Mouse (Mus musculus) erythroblast, adult 5-6 weeks (primary cell): ENCODE measurements around the gene Usb1. TPM values are rescaled to one million over a fixed set of nuclear protein-coding genes. Genes with fewer than 3 reads are reported as not detected.
"Not testable (repeated sequence)": the region's sequence is repeated elsewhere in the genome, so short reads cannot be mapped to it uniquely, and the experiment has no call there.

Experiments used
- ATAC-seq: replicated peaks from 2 replicates; pipeline ENCODE4 v1.8.0; 2016; ENCODE audit warnings: moderate number of reproducible peaks, mild to moderate bottlenecking, moderate TSS enrichment, inconsistent platforms; ENCODE audit not compliant: poor library complexity, low FRiP score, severe bottlenecking
- total RNA-seq, 2 experiments: library from RNA; stranded (forward) in 1 of 2; stranded (reverse) in 1 of 2; fragments of 150-400 nt in 1 of 2; fragments of 200-764, 138-1000 nt in 1 of 2; gene quantifications; 2 replicates each; pipeline versions ENCODE4 v1.2.3 to v1.2.4; 2015 to 2017; ENCODE audit warnings: low replicate concordance in 2 of 2

Usb1 gene
- total RNA-seq, 2 experiments from 2014 or later, result 8.0 to 8.1 TPM

DNA sequence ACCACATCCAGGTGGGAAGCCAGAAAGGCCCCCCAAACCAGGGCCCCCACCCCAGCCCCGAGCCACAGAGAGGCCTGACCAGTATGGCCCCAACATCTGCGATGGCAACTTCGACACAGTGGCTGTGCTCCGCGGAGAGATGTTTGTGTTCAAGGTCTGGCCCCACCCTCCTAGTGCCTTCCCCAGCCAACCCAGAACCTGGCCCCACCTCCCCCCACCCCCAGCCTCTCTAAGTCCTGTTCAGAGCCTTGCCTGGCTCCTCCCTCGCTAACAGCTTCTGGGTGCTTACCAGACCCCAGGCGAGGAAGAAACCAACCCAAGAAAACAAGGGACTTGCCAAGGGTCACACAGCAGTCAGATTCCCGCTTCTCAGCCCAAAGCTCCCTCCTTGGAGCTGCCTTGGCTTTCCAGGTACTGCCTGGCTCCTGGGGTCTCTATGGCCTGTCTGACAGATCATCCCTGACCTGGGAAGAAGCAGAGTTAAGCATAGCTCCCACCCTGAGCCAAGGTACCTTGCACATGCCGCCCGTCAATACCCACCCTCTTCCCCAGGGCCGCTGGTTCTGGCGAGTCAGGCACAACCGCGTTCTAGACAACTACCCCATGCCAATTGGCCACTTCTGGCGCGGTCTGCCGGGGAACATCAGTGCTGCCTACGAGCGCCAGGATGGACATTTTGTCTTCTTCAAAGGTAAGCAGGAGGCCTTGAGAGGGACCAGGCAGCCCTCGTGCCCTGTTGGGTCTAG, 37.7 kb downstream of the Usb1 start:
- ATAC-seq, result no peak

DNA sequence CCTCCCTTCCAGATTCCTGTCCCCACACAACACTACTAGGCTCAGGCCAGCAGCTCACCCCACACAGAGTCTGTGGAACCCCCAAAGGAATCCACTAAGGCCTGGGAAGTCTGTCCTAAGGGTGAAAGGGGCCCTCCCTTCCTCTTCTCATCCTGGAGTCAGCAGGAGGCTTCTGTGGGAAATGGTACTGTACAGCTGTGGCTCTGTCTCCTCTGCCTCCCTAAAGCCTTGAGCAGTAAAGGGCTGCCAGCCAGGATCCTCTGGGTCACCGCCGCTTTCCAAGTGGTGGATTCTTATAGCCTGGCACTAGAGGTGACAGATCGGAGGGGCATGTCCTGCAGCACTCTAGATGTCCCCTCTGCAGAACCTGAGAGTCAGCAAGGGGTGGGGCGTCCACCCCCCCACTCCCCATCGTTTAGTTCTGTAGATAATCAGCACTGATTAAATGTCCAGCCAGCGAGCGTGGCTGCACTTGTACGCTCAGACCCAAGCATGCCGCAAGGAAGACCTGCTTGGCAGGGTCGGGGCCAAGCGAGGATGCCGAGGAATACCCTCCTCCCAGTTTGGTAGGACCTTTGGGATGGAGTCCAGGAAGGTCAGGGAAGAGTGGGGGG, 41.4 kb downstream of the Usb1 start:
- no peak for ATAC-seq

- ATAC-seq, result no peak
These were observed 42.3 kb downstream of the Usb1 start for GRCm38 (mm10) chr8:95374429-95374828.

DNA sequence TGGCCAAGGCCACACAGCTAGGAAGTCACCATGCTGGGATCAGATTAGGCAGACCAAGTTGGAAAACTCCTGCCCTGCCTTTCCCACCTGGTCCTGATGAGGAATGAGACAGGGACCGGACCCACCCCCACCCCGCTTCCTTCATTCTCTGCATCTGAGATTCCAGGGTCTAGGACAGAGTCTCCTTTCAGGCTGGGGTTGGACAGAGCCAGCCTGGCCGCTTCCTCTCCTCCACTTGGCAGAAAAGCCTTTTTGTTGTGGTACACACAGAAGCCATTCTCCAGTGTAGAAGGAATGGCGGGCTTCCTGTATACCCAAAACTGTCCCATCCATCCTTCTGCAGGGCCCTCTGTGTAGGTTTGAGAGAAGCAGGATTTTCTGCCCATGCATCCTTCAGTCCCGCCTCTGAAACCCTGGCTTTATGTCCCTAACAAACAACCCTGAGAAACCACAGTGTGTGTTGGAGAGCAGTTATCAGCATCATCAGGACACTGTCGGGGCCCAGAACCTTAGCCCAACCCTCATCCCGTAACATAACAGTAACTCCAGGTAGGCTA, 43.4 kb downstream of the Usb1 start:
- no peak for ATAC-seq

DNA sequence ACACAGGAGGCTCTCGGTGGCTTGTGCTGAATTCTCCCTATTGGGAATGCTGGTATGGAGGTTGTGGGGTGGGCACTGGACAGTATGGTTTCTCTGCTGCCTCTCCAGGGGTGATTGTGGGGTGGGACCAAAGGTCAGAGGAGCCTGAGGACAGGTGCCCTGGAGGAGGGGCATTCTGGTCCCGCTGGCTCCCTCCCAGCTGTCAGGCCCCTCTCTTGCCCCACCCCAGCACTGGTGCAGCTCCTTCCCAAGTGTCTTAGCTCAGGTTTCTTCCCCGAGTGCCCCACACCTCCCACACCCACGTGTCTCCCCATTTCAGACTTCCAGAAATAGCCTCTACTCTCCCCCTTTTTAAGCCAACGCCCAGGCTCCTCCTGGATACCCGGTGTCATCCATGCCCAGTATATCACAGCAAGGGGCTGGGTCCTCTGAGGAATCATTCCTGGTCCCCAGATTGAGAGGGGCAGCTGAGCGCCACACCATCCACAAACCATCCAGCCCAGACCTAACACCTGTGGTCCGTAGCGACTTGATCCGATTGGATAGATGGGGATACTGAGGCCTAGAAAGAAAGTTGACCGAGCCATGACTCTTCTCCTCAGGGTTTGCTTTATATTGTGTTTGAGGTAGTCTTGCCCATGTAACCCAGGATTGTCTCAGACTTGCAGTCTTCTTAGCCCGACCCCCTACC, 44.4 kb downstream of the Usb1 start:
- ATAC-seq, result no peak

DNA sequence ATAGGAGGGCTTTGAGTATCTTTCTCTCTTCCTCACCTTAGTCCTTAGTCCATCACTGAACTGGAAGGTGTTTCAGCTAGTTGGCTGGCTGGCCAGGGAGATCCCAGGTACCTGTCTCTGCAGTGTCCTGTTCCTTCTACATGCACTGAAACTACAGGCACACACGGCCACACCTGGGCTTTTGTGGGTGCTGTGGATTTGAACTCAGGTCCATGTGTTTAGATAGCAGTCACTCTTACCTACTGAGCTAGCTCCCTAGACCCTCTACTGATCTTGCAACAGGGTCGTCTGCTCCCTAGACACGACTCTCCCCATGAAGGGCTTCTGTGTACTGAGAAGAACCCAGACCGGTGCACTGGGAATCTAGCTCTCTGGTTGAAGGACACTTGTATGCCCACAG, 45.0 kb downstream of the Usb1 start:
- ATAC-seq, result no peak

DNA sequence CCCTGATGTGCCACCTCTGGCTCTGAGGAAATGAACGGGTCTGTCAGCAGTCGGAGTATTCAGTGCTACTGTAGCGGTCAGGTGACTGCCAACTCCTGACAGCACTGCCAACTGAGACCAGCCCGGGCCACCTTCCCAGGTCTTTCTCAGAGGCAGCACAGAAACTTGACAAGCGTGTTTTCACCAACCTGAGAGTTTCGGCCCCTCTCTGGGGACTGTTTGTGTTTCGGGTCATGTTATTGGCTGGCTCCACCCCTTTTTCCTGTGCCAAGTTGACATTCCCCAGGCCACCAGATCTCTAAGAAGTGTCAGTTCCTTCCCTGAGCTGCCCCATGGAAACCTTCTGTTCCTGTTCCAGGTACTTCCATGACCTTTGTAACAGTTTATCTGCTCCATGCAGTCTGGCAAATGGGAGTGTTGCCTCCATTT, 45.8 kb downstream of the Usb1 start:
- ATAC-seq, result no peak

- ATAC-seq, result not testable (repeated sequence)
These were observed 46.8 kb downstream of the Usb1 start for GRCm38 (mm10) chr8:95378928-95379327.

DNA sequence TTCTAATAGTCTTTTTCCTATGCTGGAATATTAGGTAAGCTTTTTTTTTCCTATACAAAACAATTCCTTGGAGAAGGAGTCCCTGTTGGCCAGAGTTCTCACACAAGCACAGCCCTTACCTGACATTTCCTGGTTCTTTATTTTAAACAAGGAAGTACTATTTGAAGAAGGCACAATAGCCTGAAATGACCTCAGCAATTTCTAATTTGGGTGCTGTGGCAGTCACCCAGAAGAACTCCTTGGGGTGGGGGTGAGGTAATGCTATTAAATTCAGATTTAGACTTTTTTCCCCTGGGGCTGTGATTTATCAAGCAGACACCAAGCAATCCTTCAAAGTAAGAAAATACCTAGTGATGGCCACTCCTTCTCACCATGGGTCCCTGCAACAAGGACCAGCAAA, 48.9 kb downstream of the Usb1 start:
- ATAC-seq, result no peak

- ATAC-seq, result no peak
These were observed 49.5 kb downstream of the Usb1 start for GRCm38 (mm10) chr8:95381595-95381994.

- no peak for ATAC-seq
These were observed 52.4 kb downstream of the Usb1 start for GRCm38 (mm10) chr8:95384501-95384900.

GRCm38 (mm10) chr8:95386037-95386436, 54.0 kb downstream of the Usb1 start:
- ATAC-seq, result no peak

- no peak for ATAC-seq
These were observed 55.1 kb downstream of the Usb1 start for GRCm38 (mm10) chr8:95387221-95387620.

DNA sequence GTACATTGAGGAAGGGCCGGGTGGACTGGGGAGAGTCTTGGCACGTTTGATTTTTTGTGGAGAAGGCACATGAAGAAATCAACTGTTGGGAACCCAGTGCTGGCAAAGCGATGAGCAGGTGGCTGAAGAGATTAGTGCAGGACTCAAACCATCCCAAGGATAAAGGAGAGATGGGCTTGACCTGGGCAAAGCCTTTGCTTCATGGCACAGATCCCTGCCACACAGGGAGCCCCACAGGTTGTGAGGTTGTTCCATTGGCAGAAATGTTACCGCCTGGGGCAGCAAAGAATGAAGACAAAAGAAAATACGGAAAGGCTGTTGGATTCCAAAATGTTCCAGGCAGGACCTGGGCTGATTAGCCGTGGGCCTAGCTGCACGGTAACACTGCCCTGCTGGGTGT, 55.9 kb downstream of the Usb1 start:
- no peak for ATAC-seq

DNA sequence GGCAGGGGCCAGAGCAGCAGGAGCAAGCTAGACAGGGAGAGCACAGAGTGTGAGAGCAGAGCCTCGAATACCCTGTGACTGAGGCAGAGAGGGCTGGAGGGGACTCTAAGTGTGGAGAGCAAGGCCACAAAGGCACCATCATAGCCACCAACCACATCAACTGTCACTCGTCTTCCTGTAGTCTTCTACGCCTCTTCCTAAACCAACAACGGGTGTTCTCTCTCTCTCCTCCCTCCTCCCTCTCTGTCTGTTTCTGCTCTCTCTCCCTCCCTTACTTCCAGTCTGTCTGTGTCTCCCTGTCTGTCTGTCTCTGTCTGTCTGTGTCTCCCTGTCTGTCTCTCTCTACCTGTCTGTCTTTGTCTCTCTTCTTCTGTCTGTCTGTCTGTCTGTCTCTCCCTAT, 58.2 kb downstream of the Usb1 start:
- no peak for ATAC-seq

DNA sequence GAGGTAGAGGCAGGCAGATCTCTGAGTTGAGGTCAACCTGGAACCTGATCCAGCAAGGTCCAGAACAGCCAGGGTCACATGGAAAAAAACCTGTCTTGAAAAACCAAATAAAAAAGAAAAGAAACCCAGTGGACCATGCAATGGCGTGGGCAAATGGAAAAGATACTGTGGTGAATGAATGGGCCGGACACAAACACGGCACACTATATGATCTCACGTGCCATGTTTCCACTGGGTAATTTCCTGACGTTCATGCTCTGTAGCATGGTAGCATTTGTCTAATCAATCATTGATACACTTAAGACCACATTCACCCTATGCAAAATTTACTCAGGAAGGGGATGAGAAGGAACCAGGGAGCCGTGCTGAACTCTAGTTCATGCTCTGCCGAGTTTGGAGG, 59.0 kb downstream of the Usb1 start:
- no peak for ATAC-seq

- ATAC-seq, result no peak
These were observed 60.5 kb downstream of the Usb1 start for GRCm38 (mm10) chr8:95392604-95393003.

DNA sequence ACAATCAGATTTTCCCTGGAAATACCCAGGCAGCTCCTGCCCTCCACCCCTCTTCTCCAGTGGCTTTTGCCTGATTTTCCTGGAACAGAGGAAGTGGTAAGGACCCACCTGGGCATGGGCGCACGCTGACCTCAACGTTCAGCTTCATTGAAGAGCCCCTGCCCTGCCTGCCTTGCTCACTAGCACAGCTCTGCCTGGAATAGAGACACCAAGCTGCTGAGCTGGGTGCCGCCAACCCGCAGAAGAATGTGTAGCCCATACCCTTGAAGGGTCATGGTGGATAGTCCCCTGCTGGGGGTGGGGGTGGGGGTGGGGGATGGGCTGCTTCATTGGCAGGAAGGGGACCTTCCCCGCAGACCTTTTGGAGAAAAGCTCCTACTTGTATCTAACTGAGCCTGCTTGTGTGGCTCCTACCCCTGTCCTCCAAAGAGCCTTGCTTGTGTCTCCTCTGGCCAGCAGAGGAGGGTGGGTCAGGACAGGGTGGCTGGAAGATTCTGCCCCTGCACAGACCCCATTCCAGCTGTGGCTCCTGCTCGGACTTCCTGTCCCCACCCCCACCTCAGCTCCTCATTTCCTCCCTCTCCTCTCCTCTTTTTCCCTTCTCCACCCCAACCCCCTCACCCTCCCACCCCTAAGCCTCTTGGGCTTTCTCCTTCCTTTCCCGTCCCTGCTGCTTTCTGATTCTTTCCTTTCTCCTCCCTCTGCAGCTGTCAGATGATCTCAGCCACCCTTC, 63.3 kb downstream of the Usb1 start:
- no peak for ATAC-seq

DNA sequence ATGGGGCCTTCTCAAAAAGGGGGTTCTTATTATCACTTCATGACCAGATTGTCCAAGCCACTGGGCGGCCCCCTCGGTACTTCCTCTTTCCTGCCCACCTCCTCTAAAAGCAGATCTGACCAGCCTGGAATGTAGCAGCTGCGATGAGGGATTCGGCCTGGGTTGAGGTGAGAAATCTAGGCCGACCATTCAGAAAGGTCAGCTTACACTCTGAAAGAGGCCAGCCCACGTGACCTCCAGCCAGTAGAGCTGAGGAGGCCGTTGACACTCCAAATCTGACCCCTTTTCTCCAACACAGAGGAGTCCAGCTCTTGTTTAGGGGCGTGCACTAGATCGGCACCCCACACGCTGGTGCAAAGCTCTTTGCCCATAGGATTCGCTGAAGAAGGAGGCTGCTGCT, 64.7 kb downstream of the Usb1 start:
- ATAC-seq, result no peak
